Mouse (Mus musculus) skeletal muscle tissue, adult 2 months (tissue): Measurements from ENCODE around the gene Prdm5.

Experiments
- DNase-seq: peaks from one replicate; pipeline ENCODE4 v3.0.0-alpha.2; 2012; ENCODE audit warnings: low read depth, low spot score

Prdm5 gene

DNA sequence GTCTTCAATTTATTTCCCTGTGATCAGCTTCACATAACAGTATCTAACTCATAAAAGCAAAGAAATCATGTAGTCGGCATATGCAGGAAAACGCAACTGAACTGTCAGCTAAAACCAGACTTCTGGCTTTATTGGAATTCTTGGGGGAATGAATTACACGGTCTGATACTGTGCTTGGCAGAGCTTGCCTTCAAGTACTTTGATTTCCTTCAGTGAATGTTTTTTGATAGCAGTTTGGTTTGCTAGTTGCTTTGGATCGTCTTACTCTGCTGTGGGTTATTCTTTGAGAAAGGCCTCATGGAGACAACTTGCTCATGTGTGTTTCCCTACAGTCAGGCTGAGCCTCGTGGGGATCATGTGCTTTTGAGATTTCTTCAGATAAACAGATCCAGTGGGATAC lies 52.7 kb downstream of the Prdm5 start:
- peak; percentile 5 for DNase-seq

DNA sequence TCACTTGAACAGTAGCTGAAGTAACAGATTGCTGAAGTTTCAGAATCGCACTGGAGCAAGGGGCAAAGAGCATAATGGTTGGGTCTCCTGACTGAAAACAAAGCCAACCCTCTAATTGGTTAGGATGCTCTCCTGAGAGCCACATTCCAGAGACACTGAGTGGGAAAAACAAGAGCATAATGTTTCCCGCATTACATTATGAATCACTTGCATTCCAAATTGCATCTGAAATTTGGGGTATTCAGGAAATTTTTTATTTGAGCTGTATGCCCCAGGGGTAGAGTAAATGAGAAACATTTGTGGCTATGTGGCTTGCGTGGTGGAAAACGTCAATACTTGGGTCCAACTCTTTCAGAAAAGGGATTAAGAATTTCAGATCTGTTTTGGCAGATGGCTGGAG lies 55.2 kb downstream of the Prdm5 start:
- DNase-seq: peak; percentile 11

DNA sequence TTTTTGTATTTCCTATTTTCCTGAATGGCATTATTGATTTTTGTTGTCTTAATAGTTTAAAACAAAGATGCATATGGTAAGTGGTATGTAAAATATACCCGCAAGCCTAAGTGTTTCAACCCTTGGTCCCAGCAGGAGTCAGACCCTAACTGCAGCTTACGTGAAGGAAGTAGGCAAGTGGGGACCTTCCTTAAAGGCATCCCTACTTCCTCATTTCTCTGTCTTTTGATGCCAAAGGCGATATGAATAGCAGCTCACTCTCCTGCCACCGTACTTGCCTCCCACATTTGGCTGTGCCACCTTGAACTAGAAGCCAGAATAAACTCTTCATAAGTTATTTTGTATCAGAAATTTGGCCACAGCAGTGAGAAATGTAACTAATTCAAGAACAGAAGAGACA lies 63.8 kb downstream of the Prdm5 start:
- no peak for DNase-seq

DNA sequence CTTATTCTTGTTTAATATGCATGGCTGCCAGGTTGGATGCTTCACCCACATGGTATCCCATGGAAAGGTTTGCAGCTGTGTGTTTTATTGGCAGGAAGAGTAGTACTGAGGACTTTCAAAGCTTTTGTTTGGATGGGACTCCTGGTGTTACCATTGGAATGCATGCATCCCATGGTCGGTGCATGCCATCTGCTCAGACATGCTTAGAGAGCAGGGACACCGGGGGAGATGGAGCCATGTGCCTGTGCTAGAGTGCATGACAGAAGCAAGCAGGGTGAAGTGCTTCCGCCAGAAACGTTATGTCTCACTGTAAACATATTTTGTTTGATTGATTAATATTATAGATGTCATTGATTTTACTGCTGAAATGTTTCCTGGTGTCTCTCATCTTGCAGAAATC lies 70.3 kb downstream of the Prdm5 start:
- DNase-seq: no peak

DNA sequence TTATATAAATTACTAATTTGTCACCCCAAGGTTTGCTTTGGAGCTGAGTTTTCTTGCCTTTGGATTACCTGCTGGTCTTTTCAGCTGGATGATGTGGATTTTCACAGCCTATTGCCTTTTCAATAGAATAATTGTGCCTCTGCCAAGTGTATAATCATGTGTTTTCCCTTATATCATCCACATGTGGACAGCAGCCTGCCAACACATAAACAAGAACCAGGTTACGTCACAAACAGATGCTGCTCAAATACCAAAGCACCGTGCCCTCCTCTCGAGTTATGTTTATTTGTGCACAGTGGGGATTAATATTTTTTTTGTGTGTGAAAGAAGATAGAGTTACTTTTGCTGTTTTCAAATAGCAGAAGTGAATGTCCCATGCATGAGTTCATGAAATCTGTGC lies 70.9 kb downstream of the Prdm5 start:
- no peak for DNase-seq

DNA sequence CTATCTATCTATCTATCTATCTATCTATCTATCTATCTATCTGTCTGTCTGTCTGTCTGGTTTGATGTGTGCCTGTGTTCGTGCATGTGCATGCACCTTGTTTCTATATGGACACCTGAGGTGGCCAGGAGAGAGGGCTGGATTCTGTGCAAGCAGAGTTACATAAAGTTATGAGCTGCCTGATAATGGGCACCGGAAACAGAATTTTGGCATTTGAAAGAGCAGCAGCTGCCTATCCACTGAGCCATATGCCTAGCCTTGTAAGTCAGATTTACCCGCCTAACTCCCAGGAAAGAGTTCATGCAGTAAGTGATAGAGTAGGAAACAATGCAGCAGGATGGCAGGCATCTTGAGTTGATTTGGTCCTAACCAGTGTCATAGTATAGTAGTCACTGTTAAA lies 71.4 kb downstream of the Prdm5 start:
- DNase-seq: no peak

DNA sequence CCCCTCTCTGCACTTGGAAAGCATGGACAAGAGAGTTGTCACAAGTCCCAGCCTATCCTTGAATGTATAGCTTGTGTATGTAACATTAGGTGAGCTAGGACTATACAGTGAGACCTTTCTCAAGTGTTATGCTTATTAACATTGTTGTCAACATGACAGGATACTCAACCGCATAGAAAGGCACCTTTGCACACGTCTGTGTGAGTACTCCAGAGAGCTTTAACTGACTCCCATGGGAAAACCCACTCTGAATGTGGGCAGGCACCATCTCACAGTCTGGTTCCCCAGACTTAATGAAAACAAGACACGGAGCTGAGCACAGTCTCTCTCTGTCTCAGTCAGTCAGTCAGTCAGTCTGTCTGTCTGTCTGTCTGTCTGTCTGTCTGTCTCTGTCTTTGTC lies 75.2 kb downstream of the Prdm5 start:
- no peak for DNase-seq

DNA sequence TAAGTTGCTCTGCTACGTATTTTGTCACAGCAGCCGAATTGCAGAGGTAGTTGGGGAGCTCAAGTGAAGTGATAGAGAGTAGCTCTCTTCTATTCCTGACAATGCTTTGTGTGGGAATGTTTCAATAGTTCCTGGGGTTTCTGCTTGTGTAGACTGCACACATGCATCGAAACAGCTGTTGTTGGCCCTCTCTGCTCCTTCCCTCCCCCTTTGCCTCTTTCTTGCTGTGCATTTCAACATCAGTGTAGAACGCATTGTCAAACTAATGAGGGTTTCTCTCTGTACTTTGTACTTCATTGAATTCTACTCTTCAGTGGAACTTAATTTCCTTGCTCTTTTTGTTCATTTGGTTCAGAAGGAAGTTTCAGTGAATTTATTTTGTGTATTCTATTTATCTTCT lies 75.8 kb downstream of the Prdm5 start:
- DNase-seq: no peak

DNA sequence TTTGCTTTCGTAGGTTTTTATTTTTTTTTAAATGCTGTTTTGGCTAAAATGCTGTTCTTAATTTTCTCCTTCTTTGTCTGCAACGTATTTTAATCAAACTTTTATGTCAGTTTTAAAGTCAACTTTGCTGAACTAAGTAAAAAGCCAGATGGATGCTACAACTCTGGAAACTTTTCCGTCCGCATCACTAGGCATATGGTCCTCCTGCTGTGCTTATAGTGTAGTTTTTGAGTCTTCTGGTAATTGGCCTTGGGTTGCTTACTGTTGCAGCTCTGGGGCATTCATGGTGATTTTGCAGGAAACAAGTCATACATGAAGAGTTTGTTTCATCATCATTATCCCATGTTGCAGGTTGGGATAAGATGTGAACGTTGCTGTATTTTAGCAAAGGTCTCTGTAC lies 81.8 kb downstream of the Prdm5 start:
- no peak for DNase-seq

DNA sequence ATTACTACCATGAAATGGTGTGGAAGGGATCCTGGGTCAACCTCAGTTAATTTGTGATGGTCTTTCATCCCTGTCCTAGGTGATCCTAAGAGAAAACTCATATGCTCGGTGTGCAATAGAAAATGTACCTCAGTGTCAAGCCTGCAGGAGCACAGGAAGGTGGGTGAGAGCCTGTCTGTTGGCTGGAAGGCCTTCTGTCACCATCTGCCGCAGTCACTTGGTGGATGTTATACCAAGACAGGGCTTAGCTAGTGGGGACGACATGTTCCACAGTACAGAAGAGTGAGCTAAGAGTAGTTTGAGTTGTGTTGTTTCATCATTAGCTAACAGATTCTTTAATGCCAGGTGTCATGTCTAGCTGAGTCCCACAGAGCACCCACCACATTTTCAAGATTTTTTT lies 84.0 kb downstream of the Prdm5 start:
- DNase-seq: no peak

DNA sequence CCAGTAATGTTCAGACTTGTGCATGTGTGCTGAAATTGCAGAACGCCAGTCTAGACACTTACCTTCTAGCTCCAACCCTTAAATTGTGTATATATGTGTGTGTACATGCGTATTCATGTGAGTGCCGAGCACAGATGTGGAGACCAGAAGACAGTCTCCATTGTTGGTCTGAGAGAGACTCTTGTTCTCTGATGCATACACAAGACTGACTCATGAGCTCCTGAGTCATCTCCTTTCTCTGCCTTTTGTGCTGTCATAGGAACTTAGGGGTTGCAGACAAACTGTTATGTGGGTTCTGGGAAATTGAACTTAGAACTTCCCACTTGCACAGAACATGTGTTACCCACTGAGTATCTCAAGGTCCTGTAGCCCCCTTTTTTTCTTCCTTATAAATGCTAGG lies 85.4 kb downstream of the Prdm5 start:
- DNase-seq: no peak

DNA sequence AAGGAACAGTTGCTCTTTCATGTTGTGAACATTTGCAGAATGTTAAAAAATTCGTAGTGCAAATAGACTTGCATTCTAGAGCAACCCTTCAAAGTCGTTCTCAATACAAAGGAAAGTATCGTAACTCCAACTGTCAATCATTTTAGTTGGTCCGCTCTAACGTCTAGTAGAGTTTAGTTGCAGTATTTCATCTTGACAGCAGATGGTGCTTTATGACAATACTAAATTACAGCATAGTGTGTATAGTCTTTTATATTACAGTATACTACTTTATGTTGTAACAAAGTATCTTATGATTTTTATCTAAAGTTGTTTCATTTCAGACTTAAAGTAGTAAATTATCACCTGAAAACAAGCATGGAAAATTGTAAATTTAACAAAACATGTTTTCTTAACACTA lies 86.1 kb downstream of the Prdm5 start:
- no peak for DNase-seq

DNA sequence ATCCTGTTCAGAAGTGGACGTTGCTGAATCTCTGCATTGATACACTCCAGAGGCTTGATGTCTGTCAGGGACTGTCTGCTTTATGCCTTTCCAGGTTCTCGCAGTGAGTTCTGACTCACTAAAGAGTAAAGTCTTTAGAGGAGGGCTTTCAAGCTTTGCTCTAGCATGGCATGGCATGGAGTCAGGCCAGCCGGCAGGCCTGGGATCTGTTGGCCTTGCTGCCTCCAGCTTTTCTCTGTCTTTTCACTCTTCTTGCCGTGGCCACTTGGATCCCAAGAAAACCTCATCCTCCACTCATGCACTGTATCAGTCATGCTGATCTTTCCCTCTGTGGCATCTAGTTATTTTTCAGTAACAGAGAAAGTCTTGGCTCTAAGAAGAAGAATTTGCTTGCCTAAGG lies 87.1 kb downstream of the Prdm5 start:
- DNase-seq: no peak

DNA sequence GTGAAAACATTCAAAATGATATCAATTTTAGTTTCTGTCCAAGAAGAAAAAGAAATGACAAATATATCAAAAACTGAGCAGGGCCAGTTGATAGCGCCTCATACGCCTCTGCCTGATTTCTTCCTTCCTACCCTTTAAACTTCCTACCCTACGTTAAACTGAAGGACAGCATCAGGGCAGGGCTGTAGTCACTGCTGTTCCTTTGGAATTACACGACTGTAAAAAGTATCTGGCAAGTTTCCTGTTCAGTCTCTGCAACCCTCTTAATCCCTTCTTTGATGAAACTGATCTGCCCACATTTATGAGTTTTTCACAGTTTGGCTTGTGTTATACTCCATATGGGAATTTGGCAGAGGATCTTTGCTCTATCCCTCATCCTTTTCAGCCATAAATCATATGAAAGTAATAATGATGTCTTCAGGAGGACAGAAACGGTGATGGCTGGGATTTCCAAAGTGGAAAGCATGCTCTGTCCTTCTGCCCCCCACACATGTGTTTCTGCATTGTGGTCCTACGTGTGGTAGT lies 93.0 kb downstream of the Prdm5 start:
- no peak for DNase-seq

DNA sequence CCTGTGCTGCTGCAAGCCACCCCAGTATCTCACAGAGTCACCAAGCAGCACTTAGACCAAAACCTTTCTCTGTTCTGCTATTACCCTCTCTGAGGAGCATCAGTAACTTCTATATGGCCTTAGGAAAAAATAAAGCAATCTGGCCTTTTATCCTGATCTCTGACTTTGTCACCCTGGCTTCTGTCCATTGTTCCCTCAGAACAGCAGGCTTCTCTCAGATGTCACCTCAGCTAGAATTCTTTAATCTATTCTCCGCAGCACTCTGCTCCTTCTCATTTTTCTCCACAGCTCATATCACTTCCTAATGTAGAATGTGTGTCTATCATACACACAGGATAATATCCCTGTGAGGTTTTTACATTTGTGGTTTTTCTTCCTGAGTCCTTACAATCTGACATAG lies 99.5 kb downstream of the Prdm5 start:
- no peak for DNase-seq

DNA sequence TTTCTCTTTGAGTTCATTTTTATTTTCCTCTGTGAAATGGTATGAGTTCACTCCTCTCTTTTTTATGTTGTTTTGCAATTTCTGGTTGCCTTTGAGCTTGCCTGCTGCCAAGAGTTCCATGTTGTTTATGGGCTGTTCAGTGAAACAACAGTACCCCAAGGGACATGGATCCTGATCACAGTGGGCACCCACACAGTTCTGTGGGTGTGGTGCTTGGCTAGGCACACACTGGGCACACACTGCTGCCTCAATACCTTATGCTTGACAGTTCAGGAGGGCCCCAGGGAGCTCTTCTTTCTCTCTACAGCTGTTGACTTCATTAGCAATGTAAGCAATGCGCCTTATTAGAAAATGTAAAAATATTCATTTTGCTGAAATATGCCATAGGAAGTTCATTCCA lies 110.0 kb downstream of the Prdm5 start:
- DNase-seq: peak; percentile 2

DNA sequence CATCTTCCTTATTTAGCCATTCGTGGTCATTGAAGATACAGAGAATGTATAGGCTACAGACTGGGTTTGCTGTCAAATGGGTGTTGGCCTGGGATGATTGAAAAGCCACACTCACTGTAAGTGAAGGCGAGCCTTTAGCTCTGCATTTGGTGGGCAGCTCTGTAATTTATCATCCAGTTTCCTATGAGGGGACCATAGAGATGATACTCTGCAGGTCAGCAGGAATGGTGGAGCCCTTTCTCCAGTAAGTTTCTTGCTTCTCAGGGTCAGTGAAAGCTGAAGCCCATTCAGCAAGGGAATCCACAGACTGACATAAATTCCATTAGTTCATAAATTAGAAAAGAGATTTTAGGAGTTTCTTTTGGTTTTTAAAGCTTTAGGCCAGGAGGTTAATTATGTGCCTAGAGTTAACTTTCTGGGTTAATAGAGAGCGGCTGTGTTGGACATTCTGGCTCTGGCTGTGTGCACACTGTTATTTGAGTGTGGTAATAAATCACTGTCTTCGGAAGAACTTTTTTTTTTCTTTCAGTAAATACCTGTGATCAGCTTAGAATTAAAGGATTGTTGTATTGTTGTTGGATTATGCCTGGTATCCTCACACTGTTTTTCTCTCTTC lies 113.4 kb downstream of the Prdm5 start:
- no peak for DNase-seq

DNA sequence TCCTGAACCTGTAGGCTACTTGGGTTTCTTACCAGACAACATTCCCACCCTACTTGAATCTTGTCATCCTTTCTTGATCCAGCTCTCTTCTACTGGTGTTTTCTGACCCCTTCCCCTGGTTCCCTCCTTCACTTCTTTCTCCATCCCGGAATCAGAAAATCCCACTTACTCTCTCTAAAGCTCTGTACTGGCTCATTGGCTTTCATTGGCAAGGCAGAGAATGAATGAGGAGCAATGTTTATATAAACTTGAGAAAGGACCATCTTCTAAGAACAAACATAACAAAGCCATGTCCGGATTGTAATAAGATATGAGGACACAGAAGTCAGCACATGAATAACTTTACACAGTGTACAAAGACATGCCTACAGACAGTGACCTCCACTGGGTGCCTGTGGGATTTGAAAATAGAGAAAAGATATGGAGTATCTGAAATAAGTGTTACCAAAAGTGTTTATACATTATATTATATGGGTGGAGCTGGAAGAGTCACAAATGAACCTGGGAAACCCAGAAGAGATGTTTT lies 127.9 kb downstream of the Prdm5 start:
- DNase-seq: no peak

DNA sequence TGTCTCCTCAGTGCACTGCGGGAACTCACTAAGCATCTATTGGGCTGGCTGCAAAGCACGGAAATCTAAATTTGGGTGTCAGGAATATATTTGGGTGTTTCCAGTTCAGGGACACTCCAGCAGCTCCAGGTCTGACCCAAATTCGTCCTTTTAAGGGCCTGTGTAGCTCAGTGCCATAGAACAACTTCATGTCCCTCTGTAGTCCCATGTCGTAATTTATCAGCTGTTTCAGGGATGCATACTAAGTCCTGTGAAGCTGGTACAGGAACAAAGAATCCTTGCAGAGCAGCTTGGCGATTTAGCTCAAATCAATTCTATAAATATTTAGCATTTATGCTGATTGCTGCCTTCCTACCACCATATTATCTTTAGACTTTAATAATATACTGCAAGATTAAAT lies 136.6 kb downstream of the Prdm5 start:
- DNase-seq: no peak

DNA sequence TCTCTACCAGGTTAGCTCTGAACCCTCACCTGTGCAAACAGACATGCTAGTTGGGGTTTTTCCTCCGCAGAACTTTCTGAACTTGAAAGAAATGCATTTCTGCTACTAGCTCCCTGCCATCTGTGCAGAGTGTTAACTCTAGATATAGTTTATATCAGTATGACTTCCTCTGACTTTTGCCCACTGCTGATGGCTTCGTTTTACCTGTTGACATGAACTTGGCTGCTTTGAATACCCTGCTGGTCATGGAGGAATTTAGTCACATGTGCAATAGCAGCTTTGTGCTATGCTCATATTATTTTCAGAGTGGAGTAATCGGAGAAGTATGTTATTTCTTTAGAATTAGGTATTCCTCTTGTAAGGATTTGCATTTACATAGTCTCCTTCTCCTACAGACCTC lies 142.9 kb downstream of the Prdm5 start:
- no peak for DNase-seq

DNA sequence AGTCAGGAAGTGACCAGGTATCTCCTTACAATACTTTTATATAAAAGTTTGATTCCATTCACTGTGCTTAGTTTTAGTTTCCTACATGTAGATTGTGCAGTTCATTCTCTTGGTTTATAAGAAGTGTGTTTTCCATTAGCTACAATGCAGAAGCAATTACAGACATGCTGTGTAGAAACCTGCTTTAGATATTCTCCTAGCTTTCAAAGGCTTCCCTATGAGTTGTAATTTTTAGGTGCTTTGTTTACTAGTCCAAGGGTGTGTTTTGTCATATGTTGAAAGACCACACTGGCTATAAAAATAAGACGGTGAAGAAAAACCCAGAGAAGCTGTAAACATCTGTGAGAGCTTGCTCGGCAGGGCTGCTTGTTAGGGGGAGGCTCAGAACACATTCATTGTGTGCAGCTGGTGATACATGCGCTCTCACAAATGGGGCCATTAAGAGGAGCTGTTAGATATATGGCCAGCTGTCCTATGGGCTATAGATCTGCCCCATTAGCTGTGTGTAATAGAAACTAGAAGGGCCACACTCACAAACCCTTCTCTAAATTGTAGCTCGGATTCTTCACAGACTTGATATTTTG lies 144.8 kb downstream of the Prdm5 start:
- no peak for DNase-seq

DNA sequence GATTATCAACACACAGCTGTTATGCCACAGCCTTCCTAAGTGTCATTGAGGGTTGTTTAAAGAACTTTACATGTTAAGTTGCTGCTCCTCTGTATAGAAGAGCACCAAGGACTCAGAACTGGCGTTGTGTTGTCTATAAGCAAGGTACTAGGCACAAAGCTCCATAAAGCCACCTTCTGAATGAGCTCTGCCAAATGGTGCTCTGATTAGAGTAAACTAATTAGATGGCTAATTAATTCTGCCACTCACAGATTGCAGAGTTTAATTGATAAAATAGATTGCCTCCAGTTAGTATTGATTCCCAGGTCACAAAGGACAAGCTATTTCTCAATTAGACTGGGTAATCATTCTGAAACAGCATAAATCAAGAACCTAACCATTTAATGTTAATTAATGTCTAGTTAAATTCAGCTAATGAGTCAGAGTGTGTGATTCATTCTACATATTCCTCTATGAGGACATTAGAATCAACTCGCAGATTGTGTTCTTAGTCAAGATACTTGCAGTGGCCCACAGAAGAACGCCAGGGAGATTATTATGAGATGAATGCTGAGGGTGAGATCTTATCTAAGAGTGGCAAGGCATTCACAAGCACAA lies 147.0 kb downstream of the Prdm5 start:
- DNase-seq: no peak

DNA sequence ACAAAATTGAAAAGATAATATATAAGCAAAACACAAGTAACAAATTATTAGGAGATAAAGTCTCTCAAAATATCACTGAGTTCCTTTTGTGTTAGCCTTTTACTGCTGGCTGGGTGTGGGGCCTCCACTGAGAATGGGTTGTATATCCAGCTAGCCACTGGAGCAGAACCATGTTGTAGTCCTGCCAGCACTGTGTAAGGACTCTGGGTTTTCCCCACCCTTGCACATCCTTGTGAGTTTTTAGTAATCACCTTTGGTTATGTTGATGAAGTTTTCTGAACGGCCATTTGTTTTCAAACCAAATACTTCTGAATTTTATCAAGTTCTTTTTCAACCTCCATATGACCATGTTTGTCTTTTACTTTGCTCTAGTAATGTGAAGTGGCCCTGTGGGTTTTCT lies 151.7 kb downstream of the Prdm5 start:
- DNase-seq: no peak
